ENCODE assay signal across 19 mouse cellular contexts in genomic region chr2:19933836-19934235, GRCm38 (mm10).
"Had no signal": no experiment of that assay in that cellular context is flagged by ENCODE, and none has a peak within 500 bp of the region (broad histone marks: within the 10 kb centered on the region; RNA-seq: fewer than 3 reads in every experiment).

No protein-coding gene starts in this region.

- H3K9me3 ChIP-seq: midbrain, embryonic 10.5 days; midbrain, embryonic 12.5 days; neural tube, embryonic 13.5 days; neural tube, embryonic 15.5 days had no signal

- H3K27ac ChIP-seq: midbrain, embryonic 10.5 days; midbrain, embryonic 12.5 days; neural tube, embryonic 13.5 days; neural tube, embryonic 15.5 days had no signal

- DNase-seq: lung, adult 18-20 months; lung, embryonic 14.5 days; lung, postnatal 10 days; lung, postnatal 4 days; midbrain, embryonic 14.5 days; retina, postnatal 1 day; right cerebral cortex, adult 18-20 months; right cerebral cortex, postnatal 25 days; right cerebral cortex, postnatal 4 days; spleen, adult 18-20 months; thymus, adult 18-20 months; thymus, postnatal 14 days; thymus, postnatal 36 days had no signal

- H3K4me1 ChIP-seq: midbrain, embryonic 10.5 days; midbrain, embryonic 12.5 days; neural tube, embryonic 13.5 days; neural tube, embryonic 15.5 days had no signal

- H3K4me3 ChIP-seq: midbrain, embryonic 10.5 days; midbrain, embryonic 12.5 days; myocyte; neural tube, embryonic 13.5 days; neural tube, embryonic 15.5 days had no signal

- H3K27me3 ChIP-seq: midbrain, embryonic 12.5 days; neural tube, embryonic 13.5 days; neural tube, embryonic 15.5 days had no signal

- H3K4me2 ChIP-seq: lung, embryonic 14.5 days; midbrain, embryonic 12.5 days; neural tube, embryonic 13.5 days; neural tube, embryonic 15.5 days had no signal

- H3K36me3 ChIP-seq: midbrain, embryonic 10.5 days; midbrain, embryonic 12.5 days; neural tube, embryonic 13.5 days; neural tube, embryonic 15.5 days had no signal

- H3K9ac ChIP-seq: lung, embryonic 14.5 days; midbrain, embryonic 12.5 days; neural tube, embryonic 13.5 days; neural tube, embryonic 15.5 days had no signal

- ATAC-seq: midbrain, embryonic 16.5 days had no signal
